Mouse (Mus musculus) adipocyte (in vitro differentiated cells): Measurements from ENCODE around the gene Rpl36a.

Source experiments
- DNase-seq: peaks from one replicate; pipeline ENCODE4 v3.0.0-alpha.2; 2016; ENCODE audit warnings: low spot score

Rpl36a gene

GRCm38 (mm10) chrX:134600659-134601379 lies 15.4 kb downstream of the Rpl36a start, which contains the start of the genes Gla and Hnrnph2:
Gene Gla, minus strand, starts transcription at chrX:134601125.
Gene Hnrnph2, plus strand, starts transcription at chrX:134601179.
- peak; percentile 98 for DNase-seq

- peak; percentile 34 for DNase-seq
These were observed 16.1 kb downstream of the Rpl36a start for GRCm38 (mm10) chrX:134601380-134602120.

GRCm38 (mm10) chrX:134609472-134609871 lies 24.0 kb downstream of the Rpl36a start:
- DNase-seq, result peak; percentile 62

GRCm38 (mm10) chrX:134610984-134611383 lies 25.5 kb downstream of the Rpl36a start:
- no peak for DNase-seq

- DNase-seq, result no peak
These were observed 27.0 kb downstream of the Rpl36a start for GRCm38 (mm10) chrX:134612285-134612959.

- DNase-seq, result no peak
These were observed 28.9 kb downstream of the Rpl36a start for GRCm38 (mm10) chrX:134614306-134614705.

GRCm38 (mm10) chrX:134619695-134620094 lies 34.2 kb downstream of the Rpl36a start:
- DNase-seq, result no peak

- no peak for DNase-seq
These were observed 34.9 kb downstream of the Rpl36a start for GRCm38 (mm10) chrX:134620254-134620865.

GRCm38 (mm10) chrX:134621685-134622084 lies 36.2 kb downstream of the Rpl36a start:
- no peak for DNase-seq

- no peak for DNase-seq
These were observed 37.9 kb downstream of the Rpl36a start for GRCm38 (mm10) chrX:134623350-134623749.

GRCm38 (mm10) chrX:134628200-134628599 lies 42.7 kb downstream of the Rpl36a start:
- no peak for DNase-seq

GRCm38 (mm10) chrX:134632710-134633109 lies 47.3 kb downstream of the Rpl36a start:
- no peak for DNase-seq

- no peak for DNase-seq
These were observed 49.7 kb downstream of the Rpl36a start for GRCm38 (mm10) chrX:134635111-134635510.

GRCm38 (mm10) chrX:134635860-134636259 lies 50.4 kb downstream of the Rpl36a start:
- no peak for DNase-seq
